Mouse (Mus musculus): ENCODE results near the gene Lrp1.

DNA sequence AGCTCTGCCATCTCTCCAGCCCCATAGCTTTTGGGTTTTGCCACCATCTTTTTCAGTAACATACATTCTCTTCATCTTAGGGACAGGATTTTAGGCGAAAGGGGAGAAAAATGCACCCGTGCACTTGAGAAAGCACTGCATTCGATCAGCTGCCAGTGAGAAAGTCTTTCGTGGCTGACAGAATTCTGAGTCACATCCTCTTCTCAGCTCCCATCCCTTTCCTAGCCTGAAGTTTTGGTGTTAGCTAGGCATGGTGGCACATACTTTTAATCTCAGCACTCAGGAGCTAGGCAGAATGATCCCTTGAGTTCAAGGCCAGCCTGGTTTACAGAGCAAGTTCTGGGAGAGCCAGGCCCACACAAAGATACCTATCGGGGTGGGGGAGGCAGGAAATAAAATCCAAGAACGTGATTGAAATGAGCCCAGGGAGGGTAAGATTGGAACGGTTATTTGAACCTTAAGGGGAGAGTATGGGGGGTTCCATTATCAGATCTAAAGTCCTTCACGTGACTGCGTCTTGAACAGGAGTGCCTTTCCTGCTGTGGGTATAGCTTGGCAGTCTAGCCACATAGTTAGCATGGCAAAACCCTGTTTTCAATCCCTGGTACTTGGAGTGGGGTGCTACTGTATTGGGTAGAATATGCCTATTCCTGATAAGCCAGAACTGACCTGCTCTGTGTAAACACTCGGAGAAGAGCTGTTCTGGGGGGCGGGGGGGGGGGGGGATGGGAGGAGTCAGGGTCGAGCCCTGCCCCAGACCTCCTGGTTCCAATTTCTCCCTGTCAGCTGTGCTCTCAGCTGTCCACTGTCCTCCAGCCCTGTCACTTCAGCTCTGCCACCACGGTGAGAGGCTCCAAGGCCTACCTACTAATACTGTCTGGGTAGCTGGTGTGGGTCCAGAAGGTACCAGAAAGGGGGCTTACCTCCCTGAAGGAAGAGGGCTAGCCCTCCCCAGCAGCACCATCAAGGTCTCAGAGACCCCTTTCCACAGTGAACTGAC, 119.8 kb downstream of the Lrp1 start, which contains the start of gene Stac3:
- TF ChIP-seq POLR2A (IDR thresholded peaks at IDR 0.05; ENCODE audit: insufficient read depth, low read depth, low read length) (no peak), CTCF (IDR thresholded peaks at IDR 0.05) (no peak), EP300 (IDR thresholded peaks at IDR 0.05; ENCODE audit: insufficient read depth, low read depth, low read length) (no peak)

Data from heart, adult 2 months (tissue).